Mouse (Mus musculus): ENCODE measurements around the gene Abcf1.

DNA sequence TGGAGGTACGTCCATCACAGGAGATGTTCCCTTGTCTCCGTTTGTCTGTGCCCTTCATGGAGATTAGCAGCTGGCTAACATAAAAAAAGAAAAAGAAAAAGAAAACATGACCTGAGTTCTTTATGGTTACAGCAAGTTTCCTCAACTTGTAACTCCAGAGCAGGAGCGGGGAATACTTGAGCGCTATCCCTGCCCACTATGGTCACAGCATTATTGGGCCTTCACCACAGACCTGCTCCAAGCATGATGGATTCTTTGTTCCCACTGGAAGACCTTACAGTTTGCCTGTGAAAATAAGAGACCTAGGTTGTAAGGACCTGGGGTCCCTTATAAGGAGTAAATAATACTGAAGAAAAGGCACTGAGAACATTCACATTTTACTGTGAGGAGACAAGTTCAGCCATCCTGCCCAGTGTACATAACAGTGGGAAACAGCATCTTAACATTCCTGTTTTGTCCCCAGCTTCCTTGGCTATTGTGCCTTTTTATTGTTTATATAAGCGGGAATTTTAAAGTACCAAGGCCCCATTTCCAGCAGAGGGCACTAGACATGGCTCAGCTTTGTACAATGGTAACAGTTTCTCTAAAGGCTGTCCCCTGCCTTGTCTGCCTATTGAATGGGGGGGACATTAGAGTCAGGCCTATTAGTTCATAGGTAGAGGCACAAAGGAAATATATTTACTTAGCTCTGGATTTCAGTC, 48.5 kb downstream of the Abcf1 start:
- no peak for TF ChIP-seq CTCF (IDR thresholded peaks at IDR 0.05; ENCODE audit: low read depth, low read length)
- no peak for TF ChIP-seq POLR2A (IDR thresholded peaks at IDR 0.05; ENCODE audit: borderline replicate concordance, low read depth, low read length)

Data from bone marrow macrophage, adult 2 months (primary cell).